ENCODE assay signal across 16 mouse cellular contexts in genomic region chr7:144523415-144523814, GRCm38 (mm10). TPM values are rescaled to one million over a fixed set of nuclear protein-coding genes. Genes with fewer than 3 reads are reported as not detected.
A peak's percentile ranks its signal among the peaks of the same experiment; 100 is the strongest.
DNase-seq lines count a peak whose midpoint lies in the region; ATAC-seq lines count a peak whose summit lies in the region.
"Had no signal": no experiment of that assay in that cellular context is flagged by ENCODE, and none has a peak within 500 bp of the region (broad histone marks: within the 10 kb centered on the region; RNA-seq: fewer than 3 reads in every experiment).

No protein-coding gene starts in this region.

- peak; percentile 19 for DNase-seq in spleen, adult 12 weeks (ENCODE audit: low spot score)
- DNase-seq in spleen, adult 18-20 months: no peak
- DNase-seq in liver, embryonic 13.5 days: peak; percentile 74
- DNase-seq in yolk sac, embryonic 10.5 days (ENCODE audit: low spot score): peak; percentile 9
- no peak for DNase-seq in frontal cortex, postnatal 36 days (ENCODE audit: low spot score in 2 of 2)
- DNase-seq: cerebellum, adult 9-11 months; heart, postnatal 10 days; kidney, postnatal 14 days; right cerebral cortex, postnatal 25 days; thymus, adult 18-20 months had no signal

- peak overlapping the region; percentile 2; the same call in 1 of the 2 replicates for H3K4me3 ChIP-seq in liver, embryonic 13.5 days (replicated peaks)
- H3K4me3 ChIP-seq in neural tube, embryonic 15.5 days (replicated peaks): no peak overlapping the region
- H3K4me3 ChIP-seq: embryonic facial prominence, embryonic 10.5 days; forebrain, embryonic 10.5 days; lung, embryonic 15.5 days had no signal

- peak overlapping the region; percentile 57 for H3K9ac ChIP-seq in liver, embryonic 13.5 days
- H3K9ac ChIP-seq in neural tube, embryonic 15.5 days (replicated peaks): no peak overlapping the region
- H3K9ac ChIP-seq: lung, embryonic 15.5 days had no signal

- peaks cover 28% of the 10 kb centered on the region for H3K36me3 ChIP-seq in liver, embryonic 13.5 days
- peaks cover 22% of the 10 kb centered on the region for H3K36me3 ChIP-seq in neural tube, embryonic 15.5 days

- peaks cover 68% of the 10 kb centered on the region for H3K4me1 ChIP-seq in liver, embryonic 13.5 days (replicated peaks)
- H3K4me1 ChIP-seq in neural tube, embryonic 15.5 days: peaks cover 14% of the 10 kb centered on the region; the same call in 1 of the 2 replicates
- H3K4me1 ChIP-seq: lung, embryonic 15.5 days had no signal

- peak; percentile 85 for ATAC-seq in common myeloid progenitor, adult 5-6 weeks (replicated peaks; ENCODE audit: low read depth, poor library complexity, severe bottlenecking)
- ATAC-seq in liver, embryonic 13.5 days (ENCODE audit: low read depth): peak; percentile 98
- no peak for ATAC-seq in neural tube, embryonic 15.5 days (ENCODE audit: low FRiP score)
- ATAC-seq: Patski had no signal

- no peaks in the 10 kb centered on the region for H3K27me3 ChIP-seq in liver, embryonic 13.5 days
- no peaks in the 10 kb centered on the region for H3K27me3 ChIP-seq in neural tube, embryonic 15.5 days (replicated peaks)
- H3K27me3 ChIP-seq: lung, embryonic 15.5 days; Patski had no signal

- H3K4me2 ChIP-seq in liver, embryonic 13.5 days: peak overlapping the region; percentile 57
- no peak overlapping the region for H3K4me2 ChIP-seq in neural tube, embryonic 15.5 days
- H3K4me2 ChIP-seq: lung, embryonic 15.5 days had no signal

- peak overlapping the region; percentile 95 for H3K27ac ChIP-seq in liver, embryonic 13.5 days
- H3K27ac ChIP-seq in neural tube, embryonic 15.5 days (replicated peaks): no peak overlapping the region
- H3K27ac ChIP-seq: embryonic facial prominence, embryonic 10.5 days; forebrain, embryonic 10.5 days; lung, embryonic 15.5 days had no signal

- 14% methylated on average over 3 of the region's 3 CpGs for WGBS in liver, embryonic 13.5 days (ENCODE audit: insufficient replicate concordance)
- WGBS in neural tube, embryonic 15.5 days: 92% methylated on average over 3 of the region's 3 CpGs

- H3K9me3 ChIP-seq in liver, embryonic 13.5 days (replicated peaks): no peaks in the 10 kb centered on the region
- H3K9me3 ChIP-seq in neural tube, embryonic 15.5 days (replicated peaks): no peaks in the 10 kb centered on the region
- H3K9me3 ChIP-seq: embryonic facial prominence, embryonic 10.5 days; forebrain, embryonic 10.5 days; lung, embryonic 15.5 days had no signal

RNA-seq across cellular contexts. Expression of gene Ppfia1, which starts 30.1 kb away (rescaled TPM):
- 53.3 and 66.6 TPM in 2 replicates for total RNA-seq in common myeloid progenitor, adult 5-6 weeks (2017)
- polyA plus RNA-seq in liver, embryonic 13.5 days (2015; fragmentation: Nextera tagmentation; extraction: Ambion mirVana): 14.1 and 20.0 TPM in 2 replicates
- polyA plus RNA-seq in neural tube, embryonic 15.5 days (2015; fragmentation: Nextera tagmentation; extraction: Ambion mirVana): 22.3 and 25.6 TPM in 2 replicates

RNA-seq across cellular contexts. Expression of gene Cttn, which starts 52.6 kb away (rescaled TPM):
- total RNA-seq in common myeloid progenitor, adult 5-6 weeks (2017): 41.2 and 46.7 TPM in 2 replicates
- 44.8 and 51.9 TPM in 2 replicates for polyA plus RNA-seq in liver, embryonic 13.5 days (2015; fragmentation: Nextera tagmentation; extraction: Ambion mirVana)
- polyA plus RNA-seq in neural tube, embryonic 15.5 days (2015; fragmentation: Nextera tagmentation; extraction: Ambion mirVana): 144 and 151 TPM in 2 replicates

RNA-seq across cellular contexts. Expression of gene Fadd, which starts 58.8 kb away (rescaled TPM):
- 7.1 and 8.3 TPM in 2 replicates for total RNA-seq in common myeloid progenitor, adult 5-6 weeks (2017)
- polyA plus RNA-seq in liver, embryonic 13.5 days (2015; fragmentation: Nextera tagmentation; extraction: Ambion mirVana): 5.7 and 6.2 TPM in 2 replicates
- 4.9 and 5.5 TPM in 2 replicates for polyA plus RNA-seq in neural tube, embryonic 15.5 days (2015; fragmentation: Nextera tagmentation; extraction: Ambion mirVana)

Comparison
In these comparisons a context has a peak if more than half of its experiments do, and no peak if none do; other contexts are left out.
1. DNase-seq: peak in spleen, adult 12 weeks (single experiment), liver, embryonic 13.5 days (single experiment) and yolk sac, embryonic 10.5 days (single experiment); none in spleen, adult 18-20 months (0 of 2) and frontal cortex, postnatal 36 days (0 of 2).